Mouse (Mus musculus): ENCODE results near the gene Taf1d.

- TF ChIP-seq CTCF (IDR thresholded peaks at IDR 0.05; ENCODE audit: insufficient read depth, low read length) (no peak), POLR2A (IDR thresholded peaks at IDR 0.05; ENCODE audit: borderline replicate concordance, extremely low read depth, low read depth, low read length) (peak; percentile 79)
Measured at GRCm38 (mm10) chr9:15279649-15280490, 26.1 kb upstream of the Taf1d start, which contains the start of gene Med17.
